Mouse (Mus musculus) lung, postnatal 10 days (tissue): ENCODE data around the gene Serpina1a.
A peak's percentile ranks its signal among the peaks of the same experiment; 100 is the strongest.
"Not testable (repeated sequence)": the region's sequence is repeated elsewhere in the genome, so short reads cannot be mapped to it uniquely, and the experiment has no call there.

Experiments used
- DNase-seq: peaks from one replicate; pipeline ENCODE4 v3.0.0; 2021

The Serpina1a gene

GRCm38 (mm10) chr12:103863101-103863974 is at the start of gene Serpina1a:
Gene Serpina1a (minus strand): TSS chr12:103863562.
- DNase-seq, result not testable (repeated sequence)

- not testable (repeated sequence) for DNase-seq
Observed at GRCm38 (mm10) chr12:103909181-103909580, 45.8 kb upstream of the Serpina1a start.

- DNase-seq, result not testable (repeated sequence)
Observed at GRCm38 (mm10) chr12:103907746-103908145, 44.4 kb upstream of the Serpina1a start.

GRCm38 (mm10) chr12:103904837-103905340 is 41.5 kb upstream of the Serpina1a start, which contains the start of gene Serpina1c:
Gene Serpina1c (minus strand): TSS chr12:103904887.
- not testable (repeated sequence) for DNase-seq

GRCm38 (mm10) chr12:103901929-103902328 is 38.6 kb upstream of the Serpina1a start:
- DNase-seq, result peak; percentile 42

GRCm38 (mm10) chr12:103866873-103867272 is 3.5 kb upstream of the Serpina1a start:
- not testable (repeated sequence) for DNase-seq

GRCm38 (mm10) chr12:103860976-103861375 is 2.4 kb downstream of the Serpina1a start:
- no peak for DNase-seq

- DNase-seq, result not testable (repeated sequence)
Observed at GRCm38 (mm10) chr12:103860571-103860970, 2.8 kb downstream of the Serpina1a start.

GRCm38 (mm10) chr12:103859584-103859983 is 3.8 kb downstream of the Serpina1a start:
- not testable (repeated sequence) for DNase-seq

- not testable (repeated sequence) for DNase-seq
Observed at GRCm38 (mm10) chr12:103853032-103853431, 10.3 kb downstream of the Serpina1a start.

- DNase-seq, result not testable (repeated sequence)
Observed at GRCm38 (mm10) chr12:103830273-103830672, 33.1 kb downstream of the Serpina1a start, which contains the start of gene Serpina1b. Gene Serpina1b (minus strand): TSS chr12:103830373.

- not testable (repeated sequence) for DNase-seq
Observed at GRCm38 (mm10) chr12:103827661-103828372, 35.5 kb downstream of the Serpina1a start.

GRCm38 (mm10) chr12:103823826-103824225 is 39.5 kb downstream of the Serpina1a start:
- DNase-seq, result peak; percentile 4
